Mouse (Mus musculus) bone marrow macrophage, adult 2 months (primary cell): Measurements from ENCODE around the gene Ildr1. TPM values are rescaled to one million over a fixed set of nuclear protein-coding genes. Genes with fewer than 3 reads are reported as not detected.

Source experiments
- H3K27ac ChIP-seq: 2 replicates; pipeline ENCODE4 v1.5.1; 2012; ENCODE audit warnings: low read depth, low read length; ENCODE audit not compliant: insufficient read depth
- H3K4me1 ChIP-seq: 2 replicates; pipeline ENCODE4 v1.6.1; 2012; ENCODE audit warnings: low read length; ENCODE audit not compliant: control insufficient read depth, insufficient read depth
- H3K4me3 ChIP-seq: 2 replicates; pipeline ENCODE4 v1.5.1; 2012; ENCODE audit warnings: mild to moderate bottlenecking, low read length, moderate library complexity; ENCODE audit not compliant: insufficient read depth
- CTCF ChIP-seq: IDR thresholded peaks from 2 replicates; pipeline ENCODE4 v1.5.1; 2012; ENCODE audit warnings: low read depth, mild to moderate bottlenecking, low read length, moderate library complexity
- POLR2A ChIP-seq: IDR thresholded peaks from 2 replicates; pipeline ENCODE4 v1.6.1; 2012; ENCODE audit warnings: mild to moderate bottlenecking, low read depth, low read length, borderline replicate concordance
- polyA plus RNA-seq: library from polyadenylated mRNA; stranded (reverse); fragments of >200 nt; gene quantifications from 2 replicates; pipeline ENCODE4 v1.2.4, GENCODE M21; 2012; ENCODE audit not compliant: missing spikeins, insufficient read depth, insufficient read length

Gene Ildr1
- polyA plus RNA-seq, 1 experiment: not detected

GRCm38 (mm10) chr16:36747767-36748166 lies 54.0 kb downstream of the Ildr1 start:
- TF ChIP-seq POLR2A (no peak), CTCF (no peak)
- Histone ChIP-seq H3K4me1 (peaks cover 33% of the 10 kb centered on the region), H3K27ac (peak overlapping the region; percentile 74), H3K4me3 (no peak overlapping the region)

- Histone ChIP-seq H3K4me1 (peaks cover 31% of the 10 kb centered on the region), H3K4me3 (no peak overlapping the region), H3K27ac (no peak overlapping the region)
- TF ChIP-seq POLR2A (no peak), CTCF (no peak)
Observed at GRCm38 (mm10) chr16:36751979-36752378, 58.2 kb downstream of the Ildr1 start.

GRCm38 (mm10) chr16:36770191-36770771 lies 76.5 kb downstream of the Ildr1 start:
- Histone ChIP-seq H3K4me1 (no peaks in the 10 kb centered on the region), H3K4me3 (no peak overlapping the region), H3K27ac (no peak overlapping the region)
- TF ChIP-seq CTCF (no peak), POLR2A (no peak)

GRCm38 (mm10) chr16:36770830-36771229 lies 77.1 kb downstream of the Ildr1 start:
- H3K27ac ChIP-seq: no peak overlapping the region
- H3K4me1 ChIP-seq: peaks cover 3% of the 10 kb centered on the region
- no peak overlapping the region for H3K4me3 ChIP-seq
- TF ChIP-seq POLR2A: no peak
- TF ChIP-seq CTCF: no peak

GRCm38 (mm10) chr16:36771244-36771643 lies 77.5 kb downstream of the Ildr1 start:
- TF ChIP-seq CTCF: no peak
- TF ChIP-seq POLR2A: no peak
- Histone ChIP-seq H3K4me1 (peaks cover 4% of the 10 kb centered on the region), H3K27ac (no peak overlapping the region), H3K4me3 (no peak overlapping the region)

- H3K4me1 ChIP-seq: peaks cover 4% of the 10 kb centered on the region
- no peak overlapping the region for H3K4me3 ChIP-seq
- TF ChIP-seq CTCF (no peak), POLR2A (no peak)
- no peak overlapping the region for H3K27ac ChIP-seq
Observed at GRCm38 (mm10) chr16:36771703-36772102, 77.9 kb downstream of the Ildr1 start.

- Histone ChIP-seq H3K4me3 (no peak overlapping the region), H3K27ac (no peak overlapping the region), H3K4me1 (peaks cover 4% of the 10 kb centered on the region)
- no peak for TF ChIP-seq CTCF
- no peak for TF ChIP-seq POLR2A
Observed at GRCm38 (mm10) chr16:36772996-36773395, 79.2 kb downstream of the Ildr1 start.

- H3K4me1 ChIP-seq: peaks cover 15% of the 10 kb centered on the region
- H3K27ac ChIP-seq: no peak overlapping the region
- H3K4me3 ChIP-seq: no peak overlapping the region
- TF ChIP-seq CTCF: no peak
- no peak for TF ChIP-seq POLR2A
Observed at GRCm38 (mm10) chr16:36775658-36776057, 81.9 kb downstream of the Ildr1 start.

Other genes with a start within 250 kb of the Ildr1 start
- gene Stfa3, start 238.6 kb upstream of the Ildr1 start, polyA plus RNA-seq: not detected in 2 replicates
- not detected in 2 replicates for gene Casr, start 131.8 kb upstream of the Ildr1 start, polyA plus RNA-seq
- 29.1 and 31.7 TPM in 2 replicates for gene Cd86, start 27.9 kb upstream of the Ildr1 start, polyA plus RNA-seq
- 12.0 and 15.3 TPM in 2 replicates for gene Slc15a2, start 91.0 kb downstream of the Ildr1 start, polyA plus RNA-seq
- gene Iqcb1, start 134.4 kb downstream of the Ildr1 start, polyA plus RNA-seq: 6.9 and 7.6 TPM in 2 replicates
- 1.3 TPM in 1 of 2 replicates, not detected in the other for gene Eaf2, start 181.0 kb downstream of the Ildr1 start, polyA plus RNA-seq
- gene Golgb1, start 181.2 kb downstream of the Ildr1 start, polyA plus RNA-seq: 40.6 and 41.5 TPM in 2 replicates
- 349 and 368 TPM in 2 replicates for gene Hcls1, start 241.0 kb downstream of the Ildr1 start, polyA plus RNA-seq